Mouse (Mus musculus): ENCODE results near the gene Slco3a1.
"Not testable (repeated sequence)": the region's sequence is repeated elsewhere in the genome, so short reads cannot be mapped to it uniquely, and the experiment has no call there.

Gene Slco3a1

DNA sequence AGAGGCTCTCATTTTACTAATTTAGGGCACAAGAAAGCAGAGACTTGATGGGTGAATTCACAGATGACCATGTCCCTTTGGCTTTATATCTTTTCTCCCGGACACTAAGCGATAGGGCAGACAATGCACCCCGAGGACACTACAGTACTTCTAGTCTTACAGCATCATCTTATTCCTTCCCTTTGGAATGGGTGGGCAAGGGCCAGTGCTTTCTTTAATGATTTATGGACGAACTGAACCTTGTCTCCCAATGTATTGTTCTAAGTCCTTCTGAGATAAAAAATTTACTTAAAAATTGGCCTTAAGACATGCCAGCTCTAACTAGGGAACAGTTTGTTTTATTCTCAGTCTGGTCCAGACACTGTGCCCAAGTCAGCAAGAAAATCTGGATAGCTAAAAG lies 134.9 kb downstream of the Slco3a1 start:
- in situ Hi-C loops (cut with MboI; ENCODE audit: low pct_unique_long_range_greater_than_20kb in 1 of 2, low sequenced_read_pairs in 2 of 2, unreplicated experiment in 1 of 2): no loop called here

DNA sequence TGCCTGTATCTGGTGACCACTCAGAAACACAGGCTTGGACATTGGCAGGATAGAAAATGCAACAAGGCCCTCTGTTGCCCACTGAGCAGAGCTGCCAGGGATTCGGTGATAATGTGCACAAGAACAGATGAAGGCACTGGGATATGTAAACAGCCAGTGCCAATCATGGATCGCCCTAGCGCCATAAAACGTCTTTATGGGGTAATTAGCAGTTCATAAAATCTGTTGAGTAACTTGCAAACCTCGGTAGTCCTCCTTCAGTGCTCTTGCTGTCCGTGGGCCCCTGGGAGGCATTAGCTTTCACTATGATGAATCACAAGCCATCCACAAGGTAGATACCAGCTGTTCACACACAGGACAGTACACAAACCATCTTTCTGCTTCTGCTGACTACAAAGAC lies 137.6 kb downstream of the Slco3a1 start:
- in situ Hi-C loops (cut with MboI; ENCODE audit: low pct_unique_long_range_greater_than_20kb in 1 of 2, low sequenced_read_pairs in 2 of 2, unreplicated experiment in 1 of 2): no loop called here

DNA sequence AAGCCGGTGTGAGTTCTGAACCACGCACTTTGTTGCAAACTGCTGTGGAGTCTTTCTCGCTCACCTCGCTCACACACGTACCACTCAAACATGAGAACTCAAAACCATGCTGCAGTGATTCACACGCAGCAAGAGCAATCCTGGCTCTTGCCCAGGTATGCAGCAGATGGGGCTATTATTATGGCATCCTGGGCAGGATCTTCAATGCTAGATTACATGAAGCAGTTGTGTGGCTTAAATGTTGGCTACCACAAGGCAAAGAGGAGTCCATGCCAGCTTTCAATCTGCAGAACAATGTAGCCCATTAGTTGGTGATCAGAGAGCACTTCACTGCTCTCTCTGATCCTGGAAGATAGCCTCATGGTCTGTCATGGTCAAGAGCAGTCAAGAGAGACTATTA lies 139.3 kb downstream of the Slco3a1 start:
- in situ Hi-C loops (cut with MboI; ENCODE audit: low pct_unique_long_range_greater_than_20kb in 1 of 2, low sequenced_read_pairs in 2 of 2, unreplicated experiment in 1 of 2): no loop called here

DNA sequence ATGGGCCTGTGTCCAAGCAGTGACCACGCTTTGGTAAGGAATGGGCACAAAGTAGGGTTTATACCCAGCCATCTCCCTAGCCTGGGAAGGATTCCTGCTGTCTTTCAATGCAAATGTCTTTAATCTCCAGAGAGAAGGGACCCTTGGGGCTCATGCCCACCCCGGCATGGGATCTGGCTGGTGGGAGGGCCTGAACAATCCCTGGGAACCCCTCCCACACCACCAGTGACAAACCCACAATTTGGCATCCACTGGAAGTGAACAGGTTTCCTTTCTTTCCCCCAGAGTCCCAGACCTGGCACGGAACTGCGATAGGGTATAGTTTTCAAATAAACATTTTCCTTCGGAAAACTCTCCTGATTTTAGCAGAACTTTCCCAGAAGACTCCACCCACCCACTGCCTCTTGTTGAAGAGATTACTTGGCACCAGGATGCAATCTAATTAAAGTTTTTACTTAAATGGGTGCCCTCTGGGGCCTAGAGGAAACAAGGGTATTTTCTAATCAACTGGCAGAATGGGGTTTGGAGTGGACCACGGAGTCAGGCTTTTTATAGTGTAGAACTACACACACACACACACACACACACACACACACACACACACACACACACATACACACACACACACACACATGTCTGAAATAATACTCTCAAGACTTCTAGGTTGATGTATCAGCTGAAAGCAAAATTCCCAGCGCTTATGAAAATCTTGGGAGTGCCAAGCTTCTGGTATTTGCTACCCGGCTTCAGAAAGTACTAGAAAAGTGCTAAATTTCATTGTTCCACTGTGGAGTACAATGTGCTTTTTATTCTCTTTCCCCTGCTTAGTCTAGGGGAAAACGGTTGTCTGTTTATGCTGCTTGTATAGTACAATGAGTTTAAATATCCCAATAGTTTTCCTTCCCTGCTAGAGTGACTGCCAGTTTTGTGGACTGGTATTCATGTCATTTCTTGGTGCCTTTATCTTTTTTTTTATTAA lies 140.6 kb downstream of the Slco3a1 start:
- in situ Hi-C loops (cut with MboI; ENCODE audit: low pct_unique_long_range_greater_than_20kb in 1 of 2, low sequenced_read_pairs in 2 of 2, unreplicated experiment in 1 of 2): no loop called here

DNA sequence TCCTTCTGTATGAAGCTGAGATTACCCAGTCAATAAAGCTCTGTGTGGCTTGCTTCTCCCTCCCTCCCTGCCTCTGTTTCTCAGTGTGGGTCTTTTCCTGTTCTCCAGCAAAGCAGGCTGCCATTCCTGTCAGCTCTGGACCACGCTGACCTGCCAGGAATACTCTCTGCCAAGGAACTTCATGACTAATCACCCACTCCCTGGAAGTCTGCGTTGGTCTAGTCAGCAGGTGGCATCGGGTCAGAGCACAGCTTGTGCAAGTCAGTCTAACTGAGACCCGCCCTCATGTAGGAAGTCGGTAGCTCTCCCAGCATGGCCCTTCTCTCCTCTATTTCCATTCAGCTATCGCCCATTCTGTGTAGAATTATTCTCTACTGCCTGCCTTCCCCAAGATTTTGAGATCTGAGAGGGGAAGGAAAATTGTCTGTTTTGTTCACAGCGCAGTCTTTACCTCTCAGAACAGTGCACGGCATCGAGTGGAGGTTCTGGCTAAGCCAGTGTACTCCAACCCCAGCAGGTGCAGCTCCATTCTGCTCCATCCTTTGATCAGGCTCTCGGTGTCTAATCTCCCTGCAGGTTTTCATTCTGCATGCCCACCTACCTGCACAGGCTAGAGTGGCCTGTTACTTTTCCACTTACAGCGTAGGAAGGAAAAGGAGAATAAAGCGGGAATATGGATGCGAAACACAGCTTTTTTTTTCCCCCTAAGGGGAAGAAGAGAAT lies 145.8 kb downstream of the Slco3a1 start:
- in situ Hi-C loops (cut with MboI; ENCODE audit: low pct_unique_long_range_greater_than_20kb in 1 of 2, low sequenced_read_pairs in 2 of 2, unreplicated experiment in 1 of 2): no loop called here

DNA sequence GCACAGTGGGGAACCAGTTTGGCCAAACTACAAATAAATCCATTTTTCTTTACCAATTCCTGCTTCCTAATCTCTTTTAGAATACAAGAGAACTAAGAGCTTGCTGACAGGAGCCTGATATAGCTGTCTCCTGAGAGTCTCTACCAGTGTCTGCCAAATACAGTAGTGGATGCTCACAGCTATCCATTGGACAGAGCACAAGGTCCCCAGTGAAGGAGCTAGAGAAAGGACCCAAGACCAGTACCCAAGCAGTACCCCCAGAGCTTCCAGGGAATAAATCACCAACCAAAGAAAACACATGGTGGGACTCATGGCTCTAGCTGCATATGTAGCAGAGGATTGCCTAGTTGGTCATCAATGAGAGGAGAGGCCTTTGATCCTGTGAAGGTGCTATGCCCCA lies 146.7 kb downstream of the Slco3a1 start:
- in situ Hi-C loops (cut with MboI; ENCODE audit: low pct_unique_long_range_greater_than_20kb in 1 of 2, low sequenced_read_pairs in 2 of 2, unreplicated experiment in 1 of 2): not testable (repeated sequence)

DNA sequence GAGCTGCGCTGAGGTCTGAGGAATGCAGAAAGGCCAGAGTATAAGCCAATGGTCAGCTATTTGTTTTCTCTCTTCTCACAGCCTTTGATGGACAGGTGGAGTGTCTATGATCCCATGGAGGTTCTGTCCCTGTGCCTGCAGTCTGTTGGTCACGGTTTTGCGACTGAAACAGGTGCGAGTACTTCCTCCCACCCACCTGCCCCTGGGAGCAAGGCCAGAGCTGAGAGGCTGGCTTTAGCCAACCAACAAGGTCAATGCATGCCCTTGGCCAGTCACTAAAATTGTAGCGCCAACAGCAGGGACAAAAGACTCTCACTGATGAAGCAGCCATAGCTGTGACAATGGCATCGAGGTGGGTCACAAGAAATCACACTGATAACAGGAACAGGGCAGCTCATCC lies 154.9 kb downstream of the Slco3a1 start:
- in situ Hi-C loops (cut with MboI; ENCODE audit: low pct_unique_long_range_greater_than_20kb in 1 of 2, low sequenced_read_pairs in 2 of 2, unreplicated experiment in 1 of 2): no loop called here

DNA sequence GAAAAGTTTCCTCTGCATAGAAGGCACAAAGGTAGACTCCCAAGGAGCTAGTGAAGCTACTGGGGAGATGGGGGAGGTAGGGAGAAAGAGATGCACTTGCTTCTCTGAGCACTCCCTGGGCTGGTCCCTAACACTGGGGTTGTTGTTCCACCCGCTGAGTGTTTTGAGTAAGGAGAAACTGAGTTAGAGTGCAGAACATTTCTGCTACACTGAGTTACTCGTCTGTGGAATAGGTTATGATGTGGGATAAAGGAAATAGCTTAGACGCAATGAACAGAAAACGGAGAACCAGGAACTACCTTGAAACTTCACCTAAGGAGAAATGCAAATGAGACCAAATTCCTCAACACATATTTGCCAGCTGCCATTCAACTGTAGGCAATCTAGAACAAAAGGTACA lies 155.4 kb downstream of the Slco3a1 start:
- in situ Hi-C loops (cut with MboI; ENCODE audit: low pct_unique_long_range_greater_than_20kb in 1 of 2, low sequenced_read_pairs in 2 of 2, unreplicated experiment in 1 of 2): no loop called here

DNA sequence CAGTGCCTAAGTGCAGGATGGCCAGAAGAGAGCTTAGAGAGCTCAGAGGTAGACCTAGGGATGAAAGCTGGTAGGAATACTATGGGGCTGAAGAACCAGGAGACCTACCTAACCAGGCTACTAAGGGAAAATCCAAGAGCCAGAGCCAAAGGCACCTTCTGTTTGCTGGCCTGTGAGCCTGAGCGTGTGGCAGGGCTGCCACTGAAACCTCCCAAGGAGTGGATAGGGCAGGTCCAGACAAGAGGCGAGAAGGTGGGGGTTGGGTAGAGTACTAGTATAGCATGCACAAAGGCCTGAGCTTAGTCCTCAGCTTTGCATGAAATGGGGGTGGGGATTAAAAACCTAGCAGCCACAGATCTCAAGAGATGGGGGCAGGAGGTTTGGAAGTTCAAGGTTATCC lies 156.3 kb downstream of the Slco3a1 start:
- in situ Hi-C loops (cut with MboI; ENCODE audit: low pct_unique_long_range_greater_than_20kb in 1 of 2, low sequenced_read_pairs in 2 of 2, unreplicated experiment in 1 of 2): no loop called here

DNA sequence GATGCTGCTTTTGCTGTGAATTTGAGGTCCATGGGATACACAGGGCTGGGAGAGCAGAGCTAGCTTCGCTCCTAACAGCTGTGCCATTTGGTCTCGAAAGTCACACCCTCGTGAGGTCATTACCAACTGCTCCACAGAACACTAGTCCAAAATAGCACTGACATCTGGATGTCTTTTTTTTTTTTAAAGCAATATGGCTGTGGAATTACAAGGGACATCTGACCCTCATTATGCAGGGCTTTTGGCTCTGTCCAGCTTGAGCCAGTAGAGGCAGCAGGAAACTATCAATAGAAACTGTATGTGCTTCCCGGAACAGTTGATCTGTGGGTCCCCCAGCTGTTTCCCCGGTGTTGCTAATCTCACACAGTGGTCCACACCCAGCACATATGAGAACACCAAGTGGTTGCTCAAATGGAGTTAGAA lies 163.1 kb downstream of the Slco3a1 start:
- in situ Hi-C loops (cut with MboI; ENCODE audit: low pct_unique_long_range_greater_than_20kb in 1 of 2, low sequenced_read_pairs in 2 of 2, unreplicated experiment in 1 of 2): no loop called here

DNA sequence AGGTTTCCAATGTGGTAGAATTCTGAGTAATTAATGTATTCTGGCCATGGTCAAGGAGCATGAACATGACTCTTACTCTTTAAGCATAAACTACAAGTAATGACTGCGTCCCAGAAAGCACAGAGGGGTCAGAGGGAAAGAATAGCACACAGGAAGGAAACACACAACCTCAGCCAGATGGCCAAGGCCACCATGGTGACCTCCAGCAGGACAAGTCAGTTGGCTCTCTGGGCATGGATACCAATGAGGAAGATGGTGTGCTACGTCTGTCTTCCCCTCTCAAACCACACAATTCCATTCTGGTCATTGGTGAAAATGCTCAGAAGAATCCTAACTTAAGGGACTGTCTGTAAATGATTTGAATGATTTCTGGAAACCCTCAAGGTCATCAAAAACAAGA lies 165.0 kb downstream of the Slco3a1 start:
- in situ Hi-C loops (cut with MboI; ENCODE audit: low pct_unique_long_range_greater_than_20kb in 1 of 2, low sequenced_read_pairs in 2 of 2, unreplicated experiment in 1 of 2): no loop called here

DNA sequence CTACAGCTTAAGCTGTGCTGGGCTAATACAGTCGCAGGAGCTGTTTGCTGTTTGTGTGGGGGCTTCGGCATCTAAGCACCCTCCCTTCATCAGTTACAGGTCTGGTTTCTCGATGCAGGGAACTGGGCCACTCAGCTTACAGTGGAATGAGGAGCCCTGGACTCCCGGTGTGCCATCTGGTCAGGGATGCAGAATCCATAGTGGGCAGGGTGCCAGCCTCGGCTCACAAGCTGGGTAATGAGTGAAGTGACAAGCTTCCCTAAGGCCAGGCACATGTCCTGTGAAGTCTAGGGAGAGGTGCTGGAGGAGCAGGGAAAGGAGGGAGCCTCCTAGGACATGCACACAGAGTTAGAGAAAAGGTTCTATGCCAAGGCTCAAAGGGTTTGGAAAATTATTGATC lies 168.3 kb downstream of the Slco3a1 start:
- in situ Hi-C loops (cut with MboI; ENCODE audit: low pct_unique_long_range_greater_than_20kb in 1 of 2, low sequenced_read_pairs in 2 of 2, unreplicated experiment in 1 of 2): no loop called here

DNA sequence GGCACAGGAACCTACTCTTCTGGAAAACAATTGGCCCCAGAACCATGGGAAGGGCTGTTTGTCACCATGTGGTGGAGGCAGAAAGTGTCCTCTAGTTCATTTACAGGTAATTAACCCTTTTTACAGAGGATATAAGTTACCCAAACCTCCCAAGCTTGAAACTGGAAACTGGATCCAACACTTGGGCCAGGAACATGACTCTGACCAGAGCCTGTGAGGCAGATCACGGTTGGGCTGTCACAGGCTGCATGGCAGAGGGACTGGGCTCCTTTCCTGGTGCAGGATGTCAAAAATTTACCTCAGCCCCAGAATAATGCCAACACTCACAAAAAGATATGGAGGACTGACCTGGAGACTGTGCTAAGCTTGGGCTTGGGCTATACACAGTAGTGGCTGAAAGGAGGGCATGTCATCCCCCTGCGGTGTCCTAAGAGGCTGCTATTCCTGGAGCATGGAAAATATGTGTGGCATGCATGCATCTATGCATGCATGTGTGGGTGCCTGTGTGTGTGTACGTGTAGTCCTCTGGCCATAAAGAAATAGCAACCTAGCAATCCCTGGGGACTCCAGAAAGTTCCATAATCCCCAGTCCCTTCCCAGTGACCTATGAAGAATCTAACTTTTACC lies 171.4 kb downstream of the Slco3a1 start:
- in situ Hi-C loops (cut with MboI; ENCODE audit: low pct_unique_long_range_greater_than_20kb in 1 of 2, low sequenced_read_pairs in 2 of 2, unreplicated experiment in 1 of 2): no loop called here

DNA sequence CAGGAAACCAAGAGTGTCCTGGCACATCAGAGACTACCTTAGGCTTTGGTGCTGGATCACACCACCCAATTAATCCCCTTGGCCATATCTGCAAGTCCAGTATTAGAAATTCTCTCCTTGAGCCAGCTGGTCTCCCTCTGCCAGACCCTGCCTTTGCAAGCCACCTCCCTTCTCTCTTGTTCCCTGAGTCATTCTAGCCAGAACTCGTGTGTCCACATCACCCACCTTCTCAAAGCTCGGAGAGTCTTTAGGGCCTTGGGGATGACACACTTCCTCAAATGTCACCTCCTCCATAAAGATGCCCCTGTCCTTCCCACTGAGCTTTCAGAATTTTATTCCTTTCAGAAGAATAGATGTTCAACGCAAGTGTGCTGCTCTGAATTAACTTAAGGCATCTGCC lies 172.3 kb downstream of the Slco3a1 start:
- in situ Hi-C loops (cut with MboI; ENCODE audit: low pct_unique_long_range_greater_than_20kb in 1 of 2, low sequenced_read_pairs in 2 of 2, unreplicated experiment in 1 of 2): no loop called here

DNA sequence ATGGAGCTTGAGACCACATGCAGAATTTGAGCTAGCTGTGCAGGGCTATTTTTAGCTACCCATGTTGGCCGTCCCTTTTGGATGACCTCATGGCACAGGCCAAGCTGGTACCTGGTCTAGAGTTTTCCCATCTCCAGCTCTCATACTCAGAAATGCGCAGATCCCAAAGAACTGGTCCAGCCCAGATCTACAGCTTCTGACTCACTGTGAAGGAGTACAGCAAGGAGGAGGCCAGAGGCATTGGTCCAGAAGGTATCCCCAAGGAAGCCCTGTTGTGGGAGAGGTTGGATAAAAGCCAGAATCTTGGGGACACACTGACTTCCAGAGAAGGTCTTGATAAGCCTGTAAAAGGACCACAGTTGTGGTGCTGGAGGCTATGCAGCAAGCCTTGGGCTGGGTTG lies 172.7 kb downstream of the Slco3a1 start:
- in situ Hi-C loops (cut with MboI; ENCODE audit: low pct_unique_long_range_greater_than_20kb in 1 of 2, low sequenced_read_pairs in 2 of 2, unreplicated experiment in 1 of 2): no loop called here

DNA sequence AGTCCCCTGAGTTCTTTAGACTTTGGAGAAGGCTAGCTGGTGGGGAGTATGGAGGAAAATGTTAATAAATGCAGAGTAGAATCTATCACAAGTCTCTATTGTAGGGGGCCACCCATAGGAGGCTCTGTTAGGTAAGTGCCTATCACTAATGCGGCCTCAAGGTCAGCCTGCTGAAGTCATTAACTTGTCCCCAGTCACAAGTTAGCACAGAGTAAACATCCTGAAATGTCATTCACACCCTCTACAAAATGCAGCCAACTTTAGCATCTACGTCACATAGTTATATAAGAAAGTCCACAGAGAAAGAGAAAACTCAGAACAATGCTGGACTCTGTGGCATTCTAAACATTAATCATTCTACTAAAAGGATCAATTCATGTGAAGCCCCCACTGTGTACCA lies 173.5 kb downstream of the Slco3a1 start:
- in situ Hi-C loops (cut with MboI; ENCODE audit: low pct_unique_long_range_greater_than_20kb in 1 of 2, low sequenced_read_pairs in 2 of 2, unreplicated experiment in 1 of 2): no loop called here

DNA sequence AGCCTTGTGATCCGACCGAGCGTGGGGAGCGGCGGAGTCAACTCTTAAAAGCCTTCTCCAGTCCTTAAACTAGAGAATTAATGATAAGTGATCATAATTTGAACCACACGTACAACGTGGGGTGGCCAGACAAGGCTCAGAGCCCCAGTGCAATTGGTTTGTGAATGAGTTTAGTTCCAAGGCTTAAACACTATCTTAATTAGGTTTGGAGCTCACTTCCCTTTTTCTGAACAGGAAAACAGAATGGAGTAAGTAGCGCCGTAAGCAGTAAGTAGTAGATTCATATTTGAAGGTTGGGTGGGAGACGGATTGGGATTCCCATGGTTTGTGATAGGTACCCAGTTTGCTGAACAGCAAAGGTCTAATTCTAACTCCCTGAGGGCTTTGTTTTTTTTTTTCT lies 176.7 kb downstream of the Slco3a1 start:
- in situ Hi-C loops (cut with MboI; ENCODE audit: low pct_unique_long_range_greater_than_20kb in 1 of 2, low sequenced_read_pairs in 2 of 2, unreplicated experiment in 1 of 2): loop anchor here in 1 of 2 experiments (10.0 kb wide), 1 partner anchor 727 kb away; no protein-coding TSS in a partner anchor

DNA sequence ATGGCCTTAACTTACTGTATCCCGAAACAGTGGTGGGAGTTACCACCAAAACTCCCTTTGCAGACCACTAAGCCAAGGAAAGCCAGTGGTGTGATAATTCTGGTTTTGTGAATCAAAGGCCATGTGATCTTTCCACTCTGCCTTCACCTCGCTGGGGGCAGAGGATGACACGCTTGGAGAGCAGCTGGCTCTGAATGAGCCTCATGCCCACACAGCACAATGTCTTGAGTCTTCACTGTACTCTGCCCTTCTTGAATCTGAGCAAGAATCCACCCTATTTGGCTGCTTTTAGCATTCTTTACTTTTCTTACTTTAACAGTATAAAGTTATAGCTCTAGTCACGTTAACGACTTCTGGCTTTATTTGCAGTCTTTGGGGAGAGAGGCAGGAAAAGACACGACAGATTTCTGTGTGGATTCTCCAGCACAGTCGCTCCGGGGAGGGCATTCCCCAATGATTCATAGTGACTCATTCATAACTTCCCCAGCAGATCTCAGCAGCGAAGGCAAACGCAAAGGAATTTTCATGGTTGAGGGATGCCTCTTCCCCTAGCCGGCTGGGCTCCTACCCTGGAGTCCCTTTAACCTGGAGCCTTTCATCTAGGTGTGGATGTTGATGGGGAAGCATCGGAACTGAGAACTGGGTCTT lies 178.1 kb downstream of the Slco3a1 start:
- in situ Hi-C loops (cut with MboI; ENCODE audit: low pct_unique_long_range_greater_than_20kb in 1 of 2, low sequenced_read_pairs in 2 of 2, unreplicated experiment in 1 of 2): loop anchor here in 1 of 2 experiments (10.0 kb wide), 1 partner anchor 728 kb away; no protein-coding TSS in a partner anchor
